Mouse (Mus musculus) thymus, adult 2 months (tissue): ENCODE data around the gene Adgb. TPM values are rescaled to one million over a fixed set of nuclear protein-coding genes. Genes with fewer than 3 reads are reported as not detected.

Experiments used
- DNase-seq: peaks from one replicate; pipeline ENCODE4 v3.0.0; 2021
- H3K27ac ChIP-seq: fragments of 200-500 bp; 2 replicates; pipeline ENCODE4 v1.5.1; 2012; ENCODE audit warnings: low read length, control low read depth; ENCODE audit not compliant: control insufficient read depth, insufficient read depth
- H3K27me3 ChIP-seq: fragments of 200-500 bp; 2 replicates; pipeline ENCODE4 v1.6.1; 2012; ENCODE audit warnings: mild to moderate bottlenecking, low read length, moderate library complexity, mixed read lengths; ENCODE audit not compliant: control insufficient read depth, insufficient read depth
- H3K36me3 ChIP-seq: fragments of 200-500 bp; 2 replicates; pipeline ENCODE4 v1.6.1; 2012; ENCODE audit warnings: mild to moderate bottlenecking, low read length, moderate library complexity; ENCODE audit not compliant: control insufficient read depth, insufficient read depth
- H3K4me1 ChIP-seq: fragments of 200-500 bp; replicated peaks from 2 replicates; pipeline ENCODE4 v1.6.1; 2012; ENCODE audit warnings: low read length; ENCODE audit not compliant: control insufficient read depth, insufficient read depth
- H3K4me3 ChIP-seq: fragments of 200-500 bp; 2 replicates; pipeline ENCODE4 v1.5.1; 2012; ENCODE audit warnings: mild to moderate bottlenecking, low read length, control low read depth, moderate library complexity; ENCODE audit not compliant: control insufficient read depth, insufficient read depth
- CTCF ChIP-seq: fragments of 200-500 bp; IDR thresholded peaks from 2 replicates; pipeline ENCODE4 v1.5.1; 2012; ENCODE audit warnings: mild to moderate bottlenecking, control low read depth, low read length, moderate library complexity, borderline replicate concordance; ENCODE audit not compliant: control insufficient read depth, poor library complexity, insufficient read depth; ENCODE audit errors: extremely low read depth
- POLR2A ChIP-seq: fragments of 200-500 bp; IDR thresholded peaks from 2 replicates; pipeline ENCODE4 v1.6.1; 2012; ENCODE audit warnings: mild to moderate bottlenecking, low read length, control low read depth, moderate library complexity; ENCODE audit not compliant: control insufficient read depth, poor library complexity, insufficient read depth; ENCODE audit errors: extremely low read depth
- WGBS: fragments of 180-500 bp; shearing (Covaris S2); methylation state at CpG from one replicate; pipeline ENCODE4 v1.1.7; 2018; 5-methylcytosine and 5-hydroxymethylcytosine counted together
- polyA plus RNA-seq: library from polyadenylated mRNA; depleted of rRNA; stranded (reverse); fragments of >200 nt; gene quantifications from 2 replicates; pipeline ENCODE4 v1.2.3, GENCODE M21; 2012

Gene Adgb
- polyA plus RNA-seq, 1 experiment = 0.74 TPM

DNA sequence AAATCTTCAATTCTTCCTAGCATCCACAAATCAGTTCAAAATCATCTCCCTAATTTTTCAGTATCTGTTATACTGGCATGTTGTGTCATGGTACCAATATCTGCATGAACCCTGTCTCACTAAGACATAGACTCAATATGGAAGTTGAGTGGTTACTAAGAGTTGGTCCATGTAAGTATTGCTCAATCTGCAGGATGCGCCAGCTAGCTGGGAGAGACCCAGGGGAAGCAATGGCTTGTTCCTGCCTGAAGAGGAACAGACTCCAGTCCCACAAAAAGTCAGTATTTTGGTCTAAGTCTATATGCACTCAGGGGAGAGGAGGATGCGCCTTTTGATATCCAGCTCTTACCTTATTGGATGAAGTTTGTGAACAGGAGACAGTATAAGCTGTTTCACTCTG lies 47.7 kb downstream of the Adgb start:
- Histone ChIP-seq H3K36me3 (no peaks in the 10 kb centered on the region), H3K4me1 (no peaks in the 10 kb centered on the region), H3K4me3 (no peak overlapping the region), H3K27ac (no peak overlapping the region), H3K27me3 (no peaks in the 10 kb centered on the region)
- WGBS = 96% methylated on average over 2 of the region's 2 CpGs
- DNase-seq = no peak
- TF ChIP-seq CTCF = no peak
- TF ChIP-seq POLR2A = no peak

DNA sequence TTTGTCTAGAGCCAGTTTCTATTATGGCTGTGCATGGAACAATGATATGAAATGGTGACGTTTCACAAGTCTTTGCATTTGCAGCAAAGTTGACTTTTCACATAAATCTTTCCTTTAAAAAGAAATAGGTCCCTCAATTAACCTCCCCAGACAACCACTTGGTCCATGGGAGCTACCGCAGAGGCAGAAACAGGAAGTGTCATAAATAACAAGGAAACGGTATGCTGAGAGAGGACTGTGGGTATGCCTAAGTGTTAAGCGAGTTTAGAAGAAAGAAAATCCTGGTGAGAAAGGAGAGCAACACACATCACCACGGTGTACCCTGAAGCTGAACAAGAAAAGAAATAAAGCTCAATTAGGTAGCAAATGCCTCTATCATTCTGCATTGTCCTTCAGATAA lies 61.1 kb downstream of the Adgb start:
- Histone ChIP-seq H3K27me3 (no peaks in the 10 kb centered on the region), H3K27ac (no peak overlapping the region), H3K4me1 (no peaks in the 10 kb centered on the region), H3K4me3 (no peak overlapping the region), H3K36me3 (no peaks in the 10 kb centered on the region)
- no peak for DNase-seq
- WGBS = 11% methylated on average over 5 of the region's 5 CpGs
- TF ChIP-seq POLR2A (no peak), CTCF (no peak)

DNA sequence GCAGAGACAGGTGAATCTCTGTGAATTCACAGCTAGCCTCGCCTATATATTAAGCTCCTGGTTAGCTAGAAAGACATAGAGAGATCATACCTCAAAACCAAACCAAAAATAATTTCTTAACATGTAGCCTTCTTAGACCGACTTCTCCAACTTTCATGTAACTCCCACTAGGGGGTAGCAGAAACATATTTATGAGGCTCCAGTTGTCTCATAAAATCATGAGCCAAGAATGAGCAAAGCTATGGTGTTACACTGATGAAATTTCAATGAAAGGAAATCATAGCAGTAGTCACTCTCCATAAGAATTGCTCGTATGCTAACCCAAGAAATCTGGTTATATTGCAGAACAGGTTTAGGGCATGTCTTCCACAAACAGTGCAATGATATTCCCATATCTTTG lies 64.0 kb downstream of the Adgb start:
- no peaks in the 10 kb centered on the region for H3K4me1 ChIP-seq
- no peaks in the 10 kb centered on the region for H3K27me3 ChIP-seq

DNA sequence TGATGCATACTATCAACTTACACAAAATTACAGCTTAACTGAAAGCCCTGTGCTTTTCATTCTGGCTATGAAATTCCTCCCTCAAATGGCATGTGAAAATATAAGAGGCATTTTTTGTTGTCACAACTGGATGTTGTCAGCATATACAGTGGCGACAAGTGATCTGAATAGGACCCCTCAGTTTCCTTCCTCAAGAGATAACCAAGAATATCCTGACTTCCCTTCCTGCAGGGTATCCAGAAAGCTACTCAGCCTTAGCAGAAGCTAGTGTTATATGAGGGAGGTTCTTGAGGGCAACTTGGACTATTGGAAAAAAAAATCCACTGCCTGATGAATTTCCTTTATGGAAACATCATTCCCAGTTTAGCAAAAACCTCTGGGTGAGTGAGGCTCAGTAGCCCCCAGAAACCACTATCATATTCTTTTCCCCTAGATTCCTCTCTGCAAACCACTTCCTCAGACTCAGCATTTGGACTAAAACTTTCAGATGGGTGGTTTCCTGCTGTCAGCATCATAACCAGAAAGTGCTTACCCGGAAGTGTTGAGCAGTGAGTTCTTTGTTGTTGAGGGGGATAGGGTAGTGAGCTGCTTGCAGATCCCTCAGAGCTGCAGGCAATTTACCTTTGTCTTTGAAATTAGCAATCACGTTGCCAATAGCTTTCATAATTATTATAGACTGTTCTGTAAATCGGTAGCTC lies 76.2 kb downstream of the Adgb start:
- Histone ChIP-seq H3K36me3 (no peaks in the 10 kb centered on the region), H3K27ac (no peak overlapping the region), H3K4me3 (no peak overlapping the region), H3K27me3 (no peaks in the 10 kb centered on the region), H3K4me1 (no peaks in the 10 kb centered on the region)
- WGBS = 13% methylated on average over 4 of the region's 4 CpGs
- peak; percentile 11 for DNase-seq
- TF ChIP-seq CTCF = no peak
- no peak for TF ChIP-seq POLR2A

More for the DNA sequence above, 64.0 kb downstream of the Adgb start:
- Histone ChIP-seq H3K36me3 (no peaks in the 10 kb centered on the region), H3K4me3 (no peak overlapping the region), H3K27ac (no peak overlapping the region)
- 13% methylated on average over 3 of the region's 3 CpGs for WGBS
- no peak for TF ChIP-seq CTCF
- DNase-seq = no peak

DNA sequence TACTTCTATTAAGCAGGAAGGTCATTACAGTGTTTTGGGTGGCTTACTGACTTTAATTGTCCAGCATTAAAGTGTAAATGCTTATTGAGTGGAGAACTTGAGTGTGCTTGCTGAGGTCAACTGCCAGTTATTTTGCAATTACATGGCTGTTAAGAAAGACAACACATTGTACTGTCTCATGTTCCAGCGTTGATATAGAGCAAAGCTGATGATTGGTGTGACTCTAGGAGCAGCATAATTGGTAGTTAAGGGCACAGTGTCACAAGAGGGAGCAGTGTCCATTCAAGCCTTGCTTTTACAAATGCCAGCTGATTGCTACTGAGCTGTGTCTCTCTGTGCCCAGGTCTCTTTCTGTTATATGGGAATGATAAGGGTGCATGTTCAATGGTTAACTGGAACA lies 97.5 kb downstream of the Adgb start:
- Histone ChIP-seq H3K4me1 (no peaks in the 10 kb centered on the region), H3K4me3 (no peak overlapping the region), H3K27ac (no peak overlapping the region), H3K27me3 (no peaks in the 10 kb centered on the region), H3K36me3 (no peaks in the 10 kb centered on the region)
- DNase-seq = no peak
- 84% methylated on average over 1 of the region's 1 CpGs for WGBS
- no peak for TF ChIP-seq CTCF
- no peak for TF ChIP-seq POLR2A

DNA sequence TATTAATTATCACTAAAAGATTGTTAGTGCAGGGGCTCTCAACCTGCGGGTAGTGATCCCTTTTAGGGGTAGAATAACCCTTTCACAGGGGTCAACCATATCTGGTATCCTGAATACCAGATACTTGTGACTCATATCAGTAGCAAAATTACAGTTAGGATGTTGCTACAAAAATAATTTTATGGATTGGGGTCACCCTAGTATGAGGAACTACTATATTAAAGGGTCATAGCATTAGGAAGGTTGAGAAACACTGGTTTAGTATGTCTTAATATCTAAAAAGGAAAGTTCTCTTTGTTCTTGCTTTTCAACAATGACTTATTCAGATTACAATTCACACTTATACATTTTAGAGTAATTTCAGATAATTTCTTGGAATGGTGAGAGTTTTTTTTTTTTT lies 108.1 kb downstream of the Adgb start:
- 96% methylated on average over 1 of the region's 1 CpGs for WGBS
- DNase-seq = no peak

More for the DNA sequence above, 108.1 kb downstream of the Adgb start:
- Histone ChIP-seq H3K27me3 (no peaks in the 10 kb centered on the region), H3K36me3 (no peaks in the 10 kb centered on the region), H3K4me3 (no peak overlapping the region), H3K4me1 (no peaks in the 10 kb centered on the region), H3K27ac (no peak overlapping the region)
- no peak for TF ChIP-seq POLR2A
- no peak for TF ChIP-seq CTCF
